Mouse (Mus musculus) C2C12 (cell line): ENCODE data around the gene Neurl4.

ENCODE experiments used
- CEBPB ChIP-seq: IDR thresholded peaks from one replicate; pipeline ENCODE4 v1.6.1; 2011; ENCODE audit warnings: low read depth, mild to moderate bottlenecking, control low read depth, moderate library complexity
- CTCF ChIP-seq: IDR thresholded peaks from one replicate; pipeline ENCODE4 v1.5.1; 2011; ENCODE audit not compliant: control insufficient read depth, insufficient read depth, insufficient read length
- MAX ChIP-seq: IDR thresholded peaks from one replicate; pipeline ENCODE4 v1.6.1; 2011; ENCODE audit warnings: mild to moderate bottlenecking, control low read depth
- MYOD1 ChIP-seq: IDR thresholded peaks from one replicate; pipeline ENCODE4 v1.6.1; 2011; ENCODE audit warnings: low read depth; ENCODE audit not compliant: control insufficient read depth, insufficient read length

DNA sequence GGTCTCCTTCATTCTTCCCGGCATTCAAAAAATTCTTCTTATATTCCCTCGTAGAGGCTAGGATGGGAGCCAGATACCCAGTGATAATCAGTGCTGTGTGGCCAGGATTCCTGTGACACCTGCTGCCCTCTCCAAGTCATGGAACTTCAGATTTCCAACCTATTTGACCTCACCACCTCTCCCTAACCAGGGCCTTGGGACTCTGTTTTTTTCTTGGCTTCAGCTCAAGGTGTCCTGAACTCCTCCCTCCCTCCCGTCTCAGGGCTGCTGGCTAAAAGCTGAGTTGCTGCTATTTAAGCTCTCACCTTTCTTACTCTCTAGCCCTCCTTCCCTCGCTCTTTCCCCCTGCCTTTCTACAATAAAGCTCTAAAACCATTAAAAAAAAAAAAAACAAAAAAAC is 1.0 kb upstream of the Neurl4 start:
- TF ChIP-seq CTCF (no peak), MYOD1 (no peak), MAX (no peak), CEBPB (no peak)
